Mouse (Mus musculus): ENCODE results near the gene Gm20388. TPM values are rescaled to one million over a fixed set of nuclear protein-coding genes. Genes with fewer than 3 reads are reported as not detected.
A peak's percentile ranks its signal among the peaks of the same experiment; 100 is the strongest.

Gene Gm20388
- polyA plus RNA-seq, 1 experiment from 2014 or later = 2.5 TPM

DNA sequence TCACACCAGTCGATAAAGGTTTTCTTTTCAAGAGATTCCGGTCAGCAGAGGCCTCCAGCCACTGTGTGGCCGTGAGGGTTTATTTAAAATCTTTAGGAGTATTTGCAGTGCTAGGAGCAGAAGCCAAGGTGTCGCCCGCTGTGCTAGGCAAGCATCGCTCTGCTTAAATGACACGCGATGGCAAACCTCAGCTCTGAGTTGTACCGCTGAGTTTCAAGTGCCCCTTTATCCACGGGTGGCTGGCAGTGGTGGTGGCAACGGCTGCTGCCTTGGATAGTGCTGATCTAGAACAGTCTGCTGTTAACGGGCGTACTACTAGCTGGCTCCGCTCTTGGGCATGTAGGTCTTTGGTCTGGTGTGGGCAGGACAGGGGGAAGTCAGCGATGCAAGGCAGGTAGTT, 380.0 kb downstream of the Gm20388 start:
- 82% methylated on average over 15 of the region's 15 CpGs for WGBS
- Histone ChIP-seq H3K9me3 (replicated peaks) (no peaks in the 10 kb centered on the region), H3K4me1 (peaks cover 94% of the 10 kb centered on the region), H3K4me3 (no peak overlapping the region), H3K27me3 (ENCODE audit: low read depth, poor library complexity, severe bottlenecking) (peaks cover 13% of the 10 kb centered on the region; the same call in 1 of the 2 replicates), H3K36me3 (no peaks in the 10 kb centered on the region), H3K27ac (peak overlapping the region; percentile 73)
- DNase-seq (ENCODE audit: low spot score) = no peak

DNA sequence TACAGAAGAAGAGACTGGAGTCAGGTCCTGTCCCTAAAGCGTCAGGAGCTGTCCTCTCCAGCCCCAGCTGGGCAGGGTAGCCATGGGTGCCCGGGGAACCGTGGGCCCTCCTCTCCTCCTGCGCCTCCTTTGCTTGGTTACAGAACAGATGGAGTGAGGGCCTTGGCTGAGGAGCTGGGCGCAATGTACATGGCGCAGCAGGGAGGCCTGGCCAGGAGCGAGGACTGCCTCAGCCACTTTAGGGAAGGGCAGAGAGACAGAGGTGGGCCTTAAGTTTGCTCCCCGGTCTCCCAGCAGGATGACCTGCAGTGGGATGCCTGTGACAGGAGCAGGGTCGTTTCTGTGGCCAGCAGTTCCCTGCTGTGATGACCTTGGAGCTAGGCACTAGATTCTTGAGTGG, 381.0 kb downstream of the Gm20388 start:
- Histone ChIP-seq H3K27me3 (ENCODE audit: low read depth, poor library complexity, severe bottlenecking) (peaks cover 9% of the 10 kb centered on the region; the same call in 1 of the 2 replicates), H3K36me3 (no peaks in the 10 kb centered on the region), H3K27ac (peak overlapping the region; percentile 86), H3K4me3 (no peak overlapping the region), H3K9me3 (replicated peaks) (no peaks in the 10 kb centered on the region), H3K4me1 (peaks cover 94% of the 10 kb centered on the region)
- no peak for DNase-seq (ENCODE audit: low spot score)
- 85% methylated on average over 9 of the region's 9 CpGs for WGBS

DNA sequence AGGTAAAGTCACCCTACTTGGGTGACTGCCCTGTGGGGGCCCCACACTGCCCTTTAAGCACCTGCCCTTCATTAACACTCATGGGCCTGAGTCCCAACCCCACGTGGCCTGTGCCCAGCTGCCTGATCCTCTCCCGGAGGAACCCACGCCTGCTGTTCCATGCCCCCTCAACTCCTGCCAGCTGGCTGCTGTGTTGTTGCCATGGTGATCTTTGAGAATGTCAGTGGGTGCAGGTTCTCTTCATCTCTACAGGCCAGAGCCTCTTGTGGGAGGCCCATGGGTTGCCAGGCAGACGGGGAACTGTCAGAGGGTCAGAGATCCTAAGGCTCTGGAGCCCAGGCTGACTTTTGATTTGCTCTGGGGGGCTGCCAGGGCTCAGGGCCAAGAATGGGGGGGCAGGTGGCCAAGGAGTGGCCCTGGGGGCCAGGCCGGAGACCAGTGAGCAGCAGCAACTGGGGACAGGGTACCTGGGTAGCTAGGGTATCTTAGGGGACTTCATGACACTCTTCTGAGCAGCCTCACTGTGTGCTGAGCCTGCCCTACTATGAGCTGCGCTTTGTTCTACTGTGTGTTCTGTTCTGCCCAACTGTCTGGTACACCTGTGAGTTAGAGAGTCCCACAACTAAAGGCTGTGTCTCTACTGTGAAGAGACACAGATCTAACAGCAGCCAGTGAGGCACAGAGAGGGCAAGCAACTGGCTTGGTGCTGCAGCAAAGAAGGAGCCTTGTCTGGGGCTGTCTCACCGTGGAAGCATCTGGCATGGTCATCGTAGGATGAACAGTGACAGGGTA, 381.9 kb downstream of the Gm20388 start:
- H3K27ac ChIP-seq = peak overlapping the region; percentile 86
- H3K36me3 ChIP-seq = no peaks in the 10 kb centered on the region
- DNase-seq (ENCODE audit: low spot score) = no peak
- H3K4me1 ChIP-seq = peaks cover 100% of the 10 kb centered on the region
- WGBS = 72% methylated on average over 8 of the region's 8 CpGs
- H3K27me3 ChIP-seq (ENCODE audit: low read depth, poor library complexity, severe bottlenecking) = peaks cover 9% of the 10 kb centered on the region; the same call in 1 of the 2 replicates
- H3K4me3 ChIP-seq = 0 out of 2 replicates have a peak overlapping the region, but pooled peaks have one; percentile 12
- no peaks in the 10 kb centered on the region for H3K9me3 ChIP-seq (replicated peaks)

DNA sequence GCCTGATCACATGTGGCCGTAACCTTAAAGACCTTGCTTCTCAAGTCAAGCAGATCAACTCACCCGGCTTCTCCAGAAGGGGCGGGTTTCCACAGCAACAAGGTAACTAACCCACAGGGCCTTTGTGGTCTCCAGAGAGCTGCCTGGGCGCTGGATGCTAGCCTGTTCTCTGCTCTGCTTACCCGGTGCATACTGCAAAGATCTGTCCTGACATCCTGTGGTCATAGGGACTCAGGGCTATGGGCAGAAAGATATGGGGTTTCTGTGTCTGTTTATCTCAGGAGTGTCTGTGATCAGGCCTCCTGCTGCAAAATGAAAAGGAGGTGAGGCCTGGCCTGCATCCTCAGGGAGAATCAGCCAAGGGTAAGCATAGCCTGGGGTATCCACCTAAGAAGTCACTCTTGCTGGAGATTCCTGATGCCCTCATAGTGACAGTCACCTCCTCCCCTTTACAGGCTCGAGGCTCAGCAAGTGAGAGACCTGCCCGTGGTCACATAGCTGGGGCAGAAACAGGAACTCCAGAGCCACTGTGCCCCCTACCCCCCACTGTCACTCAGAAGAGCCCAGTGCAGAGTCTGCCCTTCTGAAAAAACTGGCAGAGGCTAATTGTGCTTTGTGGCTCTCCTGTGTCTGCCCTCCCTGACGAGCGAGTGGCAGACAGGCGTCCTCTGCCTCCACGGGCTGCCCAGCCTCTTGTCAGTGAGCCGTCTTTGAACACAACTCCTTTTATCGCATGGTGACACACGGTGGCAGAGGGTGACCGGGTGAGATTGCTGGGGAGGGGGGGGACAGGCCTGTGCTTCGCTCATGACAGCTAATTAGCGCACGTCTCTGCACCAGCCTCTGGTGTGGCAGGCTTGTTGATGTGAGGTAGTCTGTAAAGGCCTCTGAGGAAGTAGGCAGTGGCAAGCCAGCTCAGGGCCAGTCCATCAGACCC, 383.0 kb downstream of the Gm20388 start:
- no peaks in the 10 kb centered on the region for H3K9me3 ChIP-seq (replicated peaks)
- 28% methylated on average over 18 of the region's 18 CpGs for WGBS
- peaks cover 9% of the 10 kb centered on the region; the same call in 1 of the 2 replicates for H3K27me3 ChIP-seq (ENCODE audit: low read depth, poor library complexity, severe bottlenecking)
- H3K36me3 ChIP-seq = no peaks in the 10 kb centered on the region
- peaks cover 100% of the 10 kb centered on the region for H3K4me1 ChIP-seq
- DNase-seq (ENCODE audit: low spot score) = peak; percentile 41
- peak overlapping the region; percentile 86 for H3K27ac ChIP-seq
- H3K4me3 ChIP-seq = peak overlapping the region; percentile 4; the same call in 1 of the 2 replicates

DNA sequence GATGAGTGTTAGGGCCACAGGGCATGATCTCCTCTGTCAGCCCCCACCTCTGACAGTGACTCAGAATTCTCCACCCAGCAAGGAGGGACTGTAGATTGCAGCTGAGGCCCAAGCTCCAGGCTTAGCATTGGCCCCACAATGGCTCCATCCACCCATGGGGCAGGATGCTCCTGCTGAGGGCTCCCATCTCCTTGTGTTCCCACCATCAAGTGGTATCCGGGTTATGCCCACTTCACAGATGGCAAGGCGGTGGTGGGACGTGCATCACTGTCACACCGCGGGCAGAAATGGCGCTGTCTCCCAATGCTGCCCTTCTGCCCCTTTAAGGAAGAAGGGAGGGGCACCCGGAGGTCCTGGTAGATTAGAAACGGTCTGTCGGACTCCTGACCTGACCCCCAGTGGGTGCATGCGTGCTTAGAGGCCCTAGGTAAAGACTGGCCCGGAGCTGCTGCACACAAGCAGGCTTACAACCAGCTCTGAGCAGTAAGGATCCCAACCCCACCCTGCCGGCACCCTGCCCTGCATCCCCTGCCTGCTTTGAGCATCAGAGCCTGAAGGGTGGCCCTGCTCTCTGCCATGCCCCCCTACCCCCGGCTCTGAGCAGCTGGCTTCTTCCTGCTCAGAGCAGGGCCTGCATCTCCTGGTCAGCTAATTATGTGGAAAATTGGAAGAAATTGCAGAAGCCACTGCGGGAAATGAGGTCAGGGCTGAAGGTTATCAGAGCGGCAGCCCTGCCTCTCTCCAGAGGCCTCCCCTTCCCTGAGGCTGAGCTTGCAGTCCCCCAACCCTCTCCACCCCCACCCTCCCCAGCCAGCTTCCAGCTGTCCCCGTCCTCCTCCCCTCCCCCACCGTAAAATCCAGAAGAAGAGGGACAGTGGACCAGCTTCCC, 384.6 kb downstream of the Gm20388 start:
- no peaks in the 10 kb centered on the region for H3K9me3 ChIP-seq (replicated peaks)
- peak overlapping the region; percentile 38 for H3K4me3 ChIP-seq
- peaks cover 9% of the 10 kb centered on the region; the same call in 1 of the 2 replicates for H3K27me3 ChIP-seq (ENCODE audit: low read depth, poor library complexity, severe bottlenecking)
- peak overlapping the region; percentile 86 for H3K27ac ChIP-seq
- H3K4me1 ChIP-seq = peaks cover 97% of the 10 kb centered on the region
- H3K36me3 ChIP-seq = no peaks in the 10 kb centered on the region
- 19% methylated on average over 17 of the region's 17 CpGs for WGBS
- no peak for DNase-seq (ENCODE audit: low spot score)

DNA sequence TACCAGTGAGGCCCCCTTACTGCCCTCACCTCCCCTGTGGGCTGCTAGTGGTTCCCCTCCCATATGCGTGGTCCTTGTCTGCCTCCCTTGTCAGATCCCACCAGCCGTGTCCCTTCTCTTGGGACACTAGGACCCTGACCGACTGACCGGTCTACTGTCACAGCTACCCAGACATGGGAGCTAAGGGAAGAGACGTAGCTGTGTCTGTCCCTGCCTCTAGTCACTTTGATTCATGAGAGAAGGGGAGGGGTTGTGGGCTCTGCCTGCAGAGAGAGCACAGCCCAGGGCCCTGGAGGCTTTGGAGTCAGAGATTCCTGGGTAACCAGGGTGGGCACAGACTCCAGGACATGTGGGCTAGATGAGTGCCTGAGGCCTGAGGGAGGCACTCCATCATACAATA, 386.4 kb downstream of the Gm20388 start:
- Histone ChIP-seq H3K9me3 (replicated peaks) (no peaks in the 10 kb centered on the region), H3K27me3 (ENCODE audit: low read depth, poor library complexity, severe bottlenecking) (peaks cover 9% of the 10 kb centered on the region; the same call in 1 of the 2 replicates), H3K36me3 (no peaks in the 10 kb centered on the region), H3K4me1 (peaks cover 93% of the 10 kb centered on the region), H3K27ac (peak overlapping the region; percentile 86), H3K4me3 (no peak overlapping the region)
- no peak for DNase-seq (ENCODE audit: low spot score)
- WGBS = 11% methylated on average over 5 of the region's 5 CpGs

DNA sequence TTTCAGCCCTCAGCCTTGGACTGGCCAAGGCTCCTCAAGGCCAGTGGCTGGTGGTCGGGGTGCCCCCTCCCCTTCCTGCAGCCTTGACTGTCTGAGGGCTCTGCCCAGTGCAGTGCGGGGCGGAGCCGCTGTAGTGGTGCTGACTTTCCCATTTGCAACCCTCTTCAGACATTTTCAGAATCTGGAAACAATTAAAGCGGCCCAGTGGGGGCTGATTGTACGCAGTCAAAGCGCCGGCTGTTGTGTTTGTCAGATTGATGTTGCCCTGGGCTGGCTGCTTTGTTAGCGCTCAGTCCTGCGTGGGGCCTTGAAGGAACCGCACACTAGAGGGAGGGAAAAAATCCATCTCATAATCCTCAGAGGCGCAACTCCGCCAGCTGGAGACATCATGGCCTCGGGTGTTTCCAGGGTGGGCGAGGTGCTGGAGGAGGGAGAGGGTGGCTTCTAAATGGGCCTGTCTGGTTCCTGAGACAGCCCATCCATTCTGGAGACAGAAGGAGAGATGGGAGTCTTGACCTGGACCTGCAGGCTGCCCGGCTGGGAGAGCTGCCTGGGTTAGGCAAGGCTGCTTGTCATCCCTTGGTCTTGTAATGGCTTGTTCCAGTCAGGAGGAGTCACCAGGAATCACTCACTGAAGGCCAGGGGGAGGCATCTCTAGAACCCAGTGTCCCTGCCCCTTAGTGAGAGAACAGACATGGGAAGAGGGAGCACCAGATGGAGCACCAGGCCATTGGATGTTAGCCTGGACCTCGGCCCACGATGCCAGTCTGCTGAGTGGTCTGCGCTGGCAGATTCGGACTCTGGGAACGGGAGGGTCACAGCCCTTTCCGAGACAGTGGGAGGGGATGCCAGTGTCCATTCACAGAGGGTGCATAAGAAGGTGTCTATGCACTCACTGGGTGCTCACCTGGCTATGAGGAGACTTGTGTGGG, 388.2 kb downstream of the Gm20388 start:
- 27% methylated on average over 22 of the region's 22 CpGs for WGBS
- 0 out of 2 replicates have a peak, but pooled peaks cover 3% of the 10 kb centered on the region for H3K27me3 ChIP-seq (ENCODE audit: low read depth, poor library complexity, severe bottlenecking)

DNA sequence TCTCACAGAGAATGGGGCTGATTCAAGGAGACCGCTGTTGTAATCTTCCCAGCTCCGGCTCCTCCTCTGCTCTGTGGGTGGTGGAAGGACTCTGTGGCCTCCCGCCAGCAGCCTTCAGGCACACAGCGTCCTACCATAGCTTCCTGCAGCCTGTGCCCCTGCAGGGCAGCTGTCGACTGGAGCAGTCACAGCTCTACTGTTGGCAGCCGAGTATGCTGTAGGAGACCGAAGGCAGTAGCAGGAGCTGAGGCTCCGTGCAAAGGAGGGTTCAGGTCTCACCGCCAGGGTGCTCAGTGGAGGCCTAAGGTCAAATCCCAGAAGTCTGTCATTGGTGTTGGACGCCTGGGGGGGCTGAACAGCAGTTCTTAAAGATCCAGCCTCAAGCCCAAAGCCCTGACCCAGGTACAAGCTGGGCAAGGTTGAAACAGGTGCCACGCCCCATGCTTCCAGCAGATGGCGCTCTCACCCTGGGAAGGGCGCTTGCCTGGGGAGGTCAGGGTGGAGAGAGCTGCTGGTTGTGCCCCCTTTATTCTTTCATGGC, 390.0 kb downstream of the Gm20388 start:
- Histone ChIP-seq H3K36me3 (no peaks in the 10 kb centered on the region), H3K4me3 (no peak overlapping the region), H3K4me1 (peaks cover 90% of the 10 kb centered on the region), H3K9me3 (replicated peaks) (no peaks in the 10 kb centered on the region), H3K27ac (peak overlapping the region; percentile 66), H3K27me3 (ENCODE audit: low read depth, poor library complexity, severe bottlenecking) (peaks cover 7% of the 10 kb centered on the region; the same call in 1 of the 2 replicates)
- 5% methylated on average over 13 of the region's 13 CpGs for WGBS
- peak; percentile 90 for DNase-seq (ENCODE audit: low spot score)

More for the DNA sequence above, 388.2 kb downstream of the Gm20388 start:
- Histone ChIP-seq H3K9me3 (replicated peaks) (no peaks in the 10 kb centered on the region), H3K27ac (peak overlapping the region; percentile 90), H3K4me3 (peak overlapping the region; percentile 27), H3K4me1 (peaks cover 93% of the 10 kb centered on the region), H3K36me3 (no peaks in the 10 kb centered on the region)
- peak; percentile 85 for DNase-seq (ENCODE audit: low spot score)

DNA sequence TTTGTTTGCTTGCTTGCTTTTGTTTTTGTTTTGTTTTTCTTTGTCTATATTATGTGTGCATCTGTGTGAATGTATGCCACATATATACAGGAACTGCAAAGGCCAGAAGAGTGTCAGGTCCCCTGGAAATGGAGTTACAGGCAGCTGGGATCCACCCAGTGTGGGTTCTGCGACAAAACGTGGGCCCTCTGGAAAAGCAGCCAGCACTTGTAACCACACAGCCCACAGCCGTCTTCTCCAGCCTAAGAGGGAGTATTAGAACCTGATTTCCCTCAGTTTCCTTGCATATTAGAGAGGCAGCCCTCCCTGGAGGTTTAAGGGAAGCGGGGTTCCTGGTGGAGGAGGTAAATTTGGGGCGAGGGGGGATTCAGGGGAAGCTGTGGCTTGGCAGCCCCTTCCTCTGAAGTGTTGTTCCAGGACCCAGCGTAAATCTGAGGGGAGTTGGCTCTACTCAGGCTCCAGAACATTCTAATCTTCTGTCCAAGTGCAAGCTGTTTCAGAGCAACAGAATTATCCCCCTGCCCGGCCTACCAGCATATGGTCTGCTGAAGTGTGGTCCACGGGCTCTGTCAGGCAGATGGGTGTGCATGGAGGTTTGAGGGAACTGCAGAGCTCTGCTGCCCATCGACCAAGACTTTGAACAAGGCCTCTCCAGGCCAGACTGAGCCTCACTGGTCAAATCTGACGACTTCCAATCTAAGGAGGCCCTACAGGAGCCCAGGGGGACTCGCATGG, 392.5 kb downstream of the Gm20388 start:
- peak overlapping the region; percentile 79 for H3K27ac ChIP-seq
- WGBS = 71% methylated on average over 11 of the region's 11 CpGs
- DNase-seq (ENCODE audit: low spot score) = no peak
- no peak overlapping the region for H3K4me3 ChIP-seq
- H3K27me3 ChIP-seq (ENCODE audit: low read depth, poor library complexity, severe bottlenecking) = peaks cover 31% of the 10 kb centered on the region
- no peaks in the 10 kb centered on the region for H3K9me3 ChIP-seq (replicated peaks)
- no peaks in the 10 kb centered on the region for H3K36me3 ChIP-seq
- H3K4me1 ChIP-seq = peaks cover 89% of the 10 kb centered on the region

DNA sequence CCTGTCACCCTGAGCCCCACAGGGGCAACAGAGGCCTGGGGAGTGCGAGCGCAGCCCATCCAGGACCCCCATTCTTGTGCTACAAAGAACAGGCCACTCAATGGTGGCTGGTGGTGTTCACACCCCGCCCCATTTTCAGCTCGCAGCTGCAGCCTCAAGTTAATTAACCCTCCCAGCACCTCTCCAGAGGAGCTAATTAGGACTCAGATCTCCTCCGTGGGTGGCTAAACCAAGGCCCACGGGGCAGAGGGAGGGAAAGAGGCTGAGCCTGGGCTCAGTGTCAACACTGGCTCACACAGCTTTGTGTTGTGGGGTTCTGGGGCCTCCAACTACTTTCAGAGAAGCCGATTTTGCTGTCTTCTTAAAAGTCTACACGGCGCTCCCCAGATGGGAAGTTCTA, 393.5 kb downstream of the Gm20388 start:
- Histone ChIP-seq H3K36me3 (no peaks in the 10 kb centered on the region), H3K27ac (peak overlapping the region; percentile 79), H3K9me3 (replicated peaks) (no peaks in the 10 kb centered on the region), H3K27me3 (ENCODE audit: low read depth, poor library complexity, severe bottlenecking) (peaks cover 41% of the 10 kb centered on the region), H3K4me3 (no peak overlapping the region), H3K4me1 (peaks cover 89% of the 10 kb centered on the region)
- WGBS = 36% methylated on average over 9 of the region's 9 CpGs
- peak; percentile 44 for DNase-seq (ENCODE audit: low spot score)
